Mouse (Mus musculus): ENCODE data around the gene Stk39. TPM values are rescaled to one million over a fixed set of nuclear protein-coding genes. Genes with fewer than 3 reads are reported as not detected.

The Stk39 gene
- polyA plus RNA-seq, 1 experiment from 2014 or later, result 51.3 TPM

DNA sequence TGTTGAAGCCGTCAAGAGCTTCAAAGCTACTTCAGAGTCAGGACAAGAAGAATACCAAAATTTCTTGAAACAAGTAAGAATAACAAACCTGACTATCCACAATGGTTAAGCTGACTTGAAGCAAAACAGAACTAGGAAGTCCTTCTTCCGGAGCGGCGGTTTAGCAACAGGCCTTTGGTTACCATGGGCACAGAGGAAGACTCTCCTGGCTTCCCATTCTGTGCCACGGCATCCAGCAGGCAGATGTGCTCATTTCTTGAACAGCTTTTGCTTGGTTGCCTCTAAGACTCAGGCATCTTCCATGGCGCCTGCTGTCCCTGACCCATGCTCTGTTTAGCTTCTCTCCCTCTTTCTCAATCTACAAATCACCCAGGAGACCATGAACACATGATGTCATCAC lies 257.7 kb downstream of the Stk39 start:
- no peak overlapping the region for H3K4me2 ChIP-seq (replicated peaks)
- no peak overlapping the region for H3K27ac ChIP-seq
- DNase-seq (ENCODE audit: low spot score) (no peak), ATAC-seq (ENCODE audit: low FRiP score) (no peak)
- no peak overlapping the region for H3K4me3 ChIP-seq (replicated peaks; ENCODE audit: low read length)
- no peaks in the 10 kb centered on the region for H3K27me3 ChIP-seq (ENCODE audit: control insufficient read depth, insufficient read depth, low read length)
- H3K4me1 ChIP-seq (replicated peaks; ENCODE audit: control insufficient read depth, insufficient read depth, low read length), result 0 out of 2 replicates have a peak, but pooled peaks cover 4% of the 10 kb centered on the region
- H3K36me3 ChIP-seq (replicated peaks; ENCODE audit: control insufficient read depth, insufficient read depth), result no peaks in the 10 kb centered on the region; the same call in none of the 2 replicates
- 64% methylated on average over 6 of the region's 6 CpGs for WGBS
- no peaks in the 10 kb centered on the region for H3K9me3 ChIP-seq (ENCODE audit: control insufficient read depth, low read length)
- no peak overlapping the region for H3K9ac ChIP-seq

DNA sequence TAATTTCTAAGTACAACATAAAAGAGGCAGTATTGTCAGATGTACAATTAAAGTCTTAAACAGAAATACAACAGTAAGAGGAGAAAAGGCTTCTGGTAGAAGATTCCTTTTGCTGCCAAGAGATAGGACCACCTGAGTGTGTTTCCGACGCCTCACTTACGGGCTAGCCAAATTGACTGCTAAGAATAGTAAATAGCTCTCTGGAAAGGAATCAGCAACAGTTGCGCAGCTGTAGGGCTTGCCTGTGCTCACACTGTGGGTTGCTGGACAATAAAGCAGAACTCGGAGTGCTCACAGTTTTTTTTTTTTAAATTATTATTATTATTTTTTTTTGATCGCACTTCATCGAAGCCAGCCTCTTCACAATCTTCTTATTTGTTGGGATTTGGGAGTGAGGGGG lies 260.6 kb downstream of the Stk39 start:
- Histone ChIP-seq H3K36me3 (replicated peaks; ENCODE audit: control insufficient read depth, insufficient read depth) (no peaks in the 10 kb centered on the region; the same call in 1 of the 2 replicates), H3K4me2 (replicated peaks) (no peak overlapping the region), H3K27me3 (ENCODE audit: control insufficient read depth, insufficient read depth, low read length) (no peaks in the 10 kb centered on the region), H3K4me1 (replicated peaks; ENCODE audit: control insufficient read depth, insufficient read depth, low read length) (0 out of 2 replicates have a peak, but pooled peaks cover 4% of the 10 kb centered on the region), H3K9ac (no peak overlapping the region), H3K4me3 (replicated peaks; ENCODE audit: low read length) (no peak overlapping the region), H3K27ac (no peak overlapping the region), H3K9me3 (ENCODE audit: control insufficient read depth, low read length) (no peaks in the 10 kb centered on the region)
- DNase-seq (ENCODE audit: low spot score) (no peak), ATAC-seq (ENCODE audit: low FRiP score) (no peak)
- WGBS, result 89% methylated on average over 7 of the region's 7 CpGs

DNA sequence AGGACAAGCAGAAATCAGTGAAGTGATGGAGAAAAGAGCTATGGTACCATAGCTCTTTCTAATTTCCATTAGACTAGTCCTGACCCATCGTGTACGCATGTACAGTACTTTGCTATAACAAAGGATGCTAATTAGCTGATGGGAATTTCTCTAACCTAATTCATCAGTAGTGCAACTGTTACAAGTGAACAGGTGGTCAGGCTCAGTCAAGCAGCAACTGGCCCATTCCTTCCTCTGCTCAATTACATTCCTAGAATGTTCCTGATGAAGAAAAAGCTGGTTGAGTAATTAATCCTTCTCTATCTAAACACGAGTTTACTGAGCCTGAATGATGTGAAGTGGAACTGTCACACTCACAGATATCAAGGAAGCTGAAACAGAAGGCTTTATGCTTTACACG lies 275.8 kb downstream of the Stk39 start:
- no peak for DNase-seq (ENCODE audit: low spot score)
- Histone ChIP-seq H3K4me3 (replicated peaks; ENCODE audit: low read length) (no peak overlapping the region), H3K4me1 (replicated peaks; ENCODE audit: control insufficient read depth, insufficient read depth, low read length) (no peaks in the 10 kb centered on the region), H3K27ac (no peak overlapping the region), H3K36me3 (replicated peaks; ENCODE audit: control insufficient read depth, insufficient read depth) (no peaks in the 10 kb centered on the region), H3K27me3 (ENCODE audit: control insufficient read depth, insufficient read depth, low read length) (no peaks in the 10 kb centered on the region), H3K9me3 (ENCODE audit: control insufficient read depth, low read length) (no peaks in the 10 kb centered on the region), H3K9ac (no peak overlapping the region), H3K4me2 (replicated peaks) (no peak overlapping the region)
- 65% methylated on average over 4 of the region's 4 CpGs for WGBS
- no peak for ATAC-seq (ENCODE audit: low FRiP score)

DNA sequence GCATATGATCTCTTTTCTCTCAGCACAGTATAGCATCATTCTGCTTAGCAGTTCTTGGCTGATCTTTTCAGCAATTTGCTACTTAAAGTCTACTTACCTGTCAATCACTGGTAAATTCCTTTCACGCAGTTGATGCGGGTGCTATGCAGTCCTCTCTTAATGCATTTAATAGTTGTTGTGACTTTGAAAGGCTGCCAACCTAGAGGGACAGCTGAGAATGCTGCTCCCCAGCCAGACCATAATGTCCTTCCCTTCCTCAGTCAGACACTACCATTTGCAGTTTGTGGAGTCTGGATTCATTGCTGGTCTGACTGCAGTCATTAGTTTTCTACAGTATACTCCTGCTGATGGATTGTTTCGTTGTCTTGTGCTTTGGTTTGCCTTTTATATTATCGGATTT lies 277.6 kb downstream of the Stk39 start:
- Histone ChIP-seq H3K4me1 (replicated peaks; ENCODE audit: control insufficient read depth, insufficient read depth, low read length) (no peaks in the 10 kb centered on the region), H3K27me3 (ENCODE audit: control insufficient read depth, insufficient read depth, low read length) (no peaks in the 10 kb centered on the region), H3K27ac (no peak overlapping the region), H3K4me2 (replicated peaks) (no peak overlapping the region), H3K36me3 (replicated peaks; ENCODE audit: control insufficient read depth, insufficient read depth) (no peaks in the 10 kb centered on the region), H3K4me3 (replicated peaks; ENCODE audit: low read length) (no peak overlapping the region), H3K9me3 (ENCODE audit: control insufficient read depth, low read length) (no peaks in the 10 kb centered on the region), H3K9ac (no peak overlapping the region)
- 66% methylated on average over 4 of the region's 4 CpGs for WGBS
- no peak for DNase-seq (ENCODE audit: low spot score)
- no peak for ATAC-seq (ENCODE audit: low FRiP score)

DNA sequence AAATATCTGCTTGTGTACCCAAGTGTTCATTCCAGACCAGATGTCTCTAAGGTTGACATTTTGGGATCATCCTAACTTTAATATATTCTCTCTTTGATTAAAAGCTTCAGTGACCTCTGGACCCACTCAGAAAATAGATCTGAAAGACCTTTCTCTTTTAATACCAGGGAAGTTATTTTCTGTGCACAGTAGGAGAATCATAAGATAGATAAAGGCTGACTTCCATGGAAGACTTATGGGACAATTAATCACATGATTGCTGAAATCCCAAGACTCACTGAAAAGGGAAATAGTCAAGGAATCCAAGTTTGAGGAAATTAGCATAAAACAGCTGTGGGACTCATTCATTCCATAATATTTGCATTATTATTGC lies 278.6 kb downstream of the Stk39 start:
- H3K4me2 ChIP-seq (replicated peaks), result no peak overlapping the region
- H3K27me3 ChIP-seq (ENCODE audit: control insufficient read depth, insufficient read depth, low read length), result no peaks in the 10 kb centered on the region
- no peaks in the 10 kb centered on the region for H3K36me3 ChIP-seq (replicated peaks; ENCODE audit: control insufficient read depth, insufficient read depth)
- no peak overlapping the region for H3K9ac ChIP-seq
- no peaks in the 10 kb centered on the region for H3K9me3 ChIP-seq (ENCODE audit: control insufficient read depth, low read length)
- no peak overlapping the region for H3K4me3 ChIP-seq (replicated peaks; ENCODE audit: low read length)
- no peaks in the 10 kb centered on the region for H3K4me1 ChIP-seq (replicated peaks; ENCODE audit: control insufficient read depth, insufficient read depth, low read length)
- no peak overlapping the region for H3K27ac ChIP-seq
- ATAC-seq (ENCODE audit: low FRiP score) (no peak), DNase-seq (ENCODE audit: low spot score) (no peak)

DNA sequence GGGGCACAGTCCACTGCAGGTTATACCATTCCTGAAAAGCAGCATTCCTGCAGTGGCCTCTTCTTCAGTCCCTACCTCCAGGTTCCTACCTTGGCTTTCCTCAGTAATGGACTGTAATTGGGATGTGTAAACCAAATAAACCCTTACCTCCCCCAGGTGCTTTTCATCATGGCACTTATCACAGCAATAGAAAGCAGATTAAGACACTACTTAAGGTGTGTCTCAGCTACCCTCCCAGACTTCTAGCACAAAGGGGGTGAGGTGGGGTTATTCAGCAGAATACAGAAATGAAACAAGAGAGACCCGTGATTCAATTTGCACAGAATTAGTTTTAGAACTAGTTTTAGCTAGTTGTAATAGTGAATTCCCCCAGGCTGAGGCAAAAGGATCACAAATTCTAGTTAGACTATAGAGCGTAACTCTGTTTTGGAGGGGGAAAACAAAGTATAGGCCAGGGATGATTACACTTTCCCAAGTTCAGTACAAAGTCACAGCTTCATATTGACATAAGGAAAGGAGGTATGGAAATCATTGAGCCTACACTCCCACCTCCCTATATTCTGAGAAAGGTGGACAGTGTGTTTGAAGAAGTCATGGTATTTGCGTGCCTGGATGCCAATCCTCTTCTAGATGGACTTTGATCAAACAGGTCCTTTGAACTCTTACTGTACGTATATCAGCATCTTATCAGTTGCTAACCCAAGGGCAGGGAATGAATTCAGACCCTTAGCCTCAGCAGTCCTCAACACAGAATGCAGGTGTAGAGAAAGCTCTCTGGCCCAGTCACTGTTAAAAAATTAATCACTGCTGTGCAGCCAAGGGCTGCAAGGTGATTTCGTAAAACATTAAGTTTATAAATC lies 279.2 kb downstream of the Stk39 start:
- no peak overlapping the region for H3K4me3 ChIP-seq (replicated peaks; ENCODE audit: low read length)
- H3K4me1 ChIP-seq (replicated peaks; ENCODE audit: control insufficient read depth, insufficient read depth, low read length), result no peaks in the 10 kb centered on the region
- no peaks in the 10 kb centered on the region for H3K27me3 ChIP-seq (ENCODE audit: control insufficient read depth, insufficient read depth, low read length)
- WGBS, result 90% methylated on average over 5 of the region's 5 CpGs
- no peak for ATAC-seq (ENCODE audit: low FRiP score)
- H3K27ac ChIP-seq, result no peak overlapping the region
- no peaks in the 10 kb centered on the region for H3K9me3 ChIP-seq (ENCODE audit: control insufficient read depth, low read length)
- H3K36me3 ChIP-seq (replicated peaks; ENCODE audit: control insufficient read depth, insufficient read depth), result no peaks in the 10 kb centered on the region
- no peak overlapping the region for H3K9ac ChIP-seq
- no peak for DNase-seq (ENCODE audit: low spot score)
- no peak overlapping the region for H3K4me2 ChIP-seq (replicated peaks)

DNA sequence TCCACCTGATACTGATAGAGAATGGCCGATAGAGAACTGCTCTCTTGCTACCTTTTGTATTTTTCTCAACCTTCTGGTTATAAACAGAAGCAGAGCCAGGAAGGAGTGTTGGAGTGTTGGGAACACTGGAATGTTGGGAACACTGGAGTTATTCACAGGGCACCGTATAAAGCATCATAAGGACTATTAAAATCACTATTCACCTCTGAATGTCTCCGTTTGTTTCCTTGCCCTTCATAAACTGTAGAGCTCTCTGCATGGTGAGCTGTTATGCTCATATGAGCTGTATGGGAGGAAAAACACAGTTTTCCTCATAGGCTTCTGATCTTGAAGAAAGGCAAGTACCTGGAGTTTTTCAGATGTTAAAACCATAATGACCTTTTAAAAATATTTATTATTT lies 295.6 kb downstream of the Stk39 start:
- no peaks in the 10 kb centered on the region for H3K36me3 ChIP-seq (replicated peaks; ENCODE audit: control insufficient read depth, insufficient read depth)
- ATAC-seq (ENCODE audit: low FRiP score) (no peak), DNase-seq (ENCODE audit: low spot score) (no peak)
- H3K9me3 ChIP-seq (ENCODE audit: control insufficient read depth, low read length), result no peaks in the 10 kb centered on the region
- H3K4me2 ChIP-seq (replicated peaks), result no peak overlapping the region
- no peak overlapping the region for H3K4me3 ChIP-seq (replicated peaks; ENCODE audit: low read length)
- no peak overlapping the region for H3K9ac ChIP-seq
- no peak overlapping the region for H3K27ac ChIP-seq
- H3K4me1 ChIP-seq (replicated peaks; ENCODE audit: control insufficient read depth, insufficient read depth, low read length), result no peaks in the 10 kb centered on the region
- H3K27me3 ChIP-seq (ENCODE audit: control insufficient read depth, insufficient read depth, low read length), result no peaks in the 10 kb centered on the region
- WGBS, result 93% methylated on average over 3 of the region's 3 CpGs

DNA sequence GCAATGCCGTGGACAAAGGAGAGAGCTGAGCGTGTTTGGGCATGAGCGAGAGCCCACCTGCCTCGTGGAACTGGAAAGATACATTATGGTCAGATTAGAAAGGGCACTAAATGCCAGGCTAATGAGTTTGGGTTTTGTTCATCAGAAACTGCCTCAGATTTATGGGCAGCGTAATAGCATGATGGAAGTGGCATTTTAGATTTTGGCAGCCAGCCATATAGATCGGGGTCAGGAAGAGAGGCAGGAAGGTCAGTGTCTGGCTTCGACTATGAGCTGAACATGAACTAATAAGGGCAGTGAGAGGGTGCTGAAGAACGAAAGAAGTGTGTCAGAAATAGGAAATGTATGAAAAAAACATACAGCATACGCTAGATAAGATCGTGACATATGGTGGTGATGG lies 300.8 kb downstream of the Stk39 start:
- ATAC-seq (ENCODE audit: low FRiP score) (no peak), DNase-seq (ENCODE audit: low spot score) (no peak)
- Histone ChIP-seq H3K9me3 (ENCODE audit: control insufficient read depth, low read length) (no peaks in the 10 kb centered on the region), H3K27ac (no peak overlapping the region), H3K4me1 (replicated peaks; ENCODE audit: control insufficient read depth, insufficient read depth, low read length) (no peaks in the 10 kb centered on the region), H3K4me2 (replicated peaks) (no peak overlapping the region), H3K36me3 (replicated peaks; ENCODE audit: control insufficient read depth, insufficient read depth) (no peaks in the 10 kb centered on the region), H3K4me3 (replicated peaks; ENCODE audit: low read length) (no peak overlapping the region), H3K27me3 (ENCODE audit: control insufficient read depth, insufficient read depth, low read length) (no peaks in the 10 kb centered on the region), H3K9ac (no peak overlapping the region)
- 84% methylated on average over 10 of the region's 10 CpGs for WGBS

DNA sequence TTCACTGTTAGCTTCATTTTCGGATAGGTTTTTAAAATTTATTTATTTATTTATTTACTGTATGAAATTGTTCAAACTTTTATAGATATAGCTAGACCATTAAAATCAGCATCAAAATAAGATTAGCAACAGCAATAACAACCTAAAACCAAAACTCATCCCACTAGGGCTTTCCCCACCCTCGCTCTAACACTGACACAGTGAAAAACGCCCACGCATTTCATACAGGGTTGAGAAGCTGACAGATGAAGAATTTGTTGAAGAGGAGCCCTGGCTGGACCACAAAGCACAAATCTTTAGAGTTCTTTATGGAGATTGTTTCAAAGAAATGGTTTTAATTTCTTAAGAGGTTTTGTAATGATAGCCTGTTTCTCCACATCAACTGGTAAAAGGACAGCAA lies 310.1 kb downstream of the Stk39 start:
- WGBS, result 87% methylated on average over 4 of the region's 4 CpGs
- ATAC-seq (ENCODE audit: low FRiP score) (no peak), DNase-seq (ENCODE audit: low spot score) (no peak)
- Histone ChIP-seq H3K9me3 (ENCODE audit: control insufficient read depth, low read length) (no peaks in the 10 kb centered on the region), H3K27ac (no peak overlapping the region), H3K27me3 (ENCODE audit: control insufficient read depth, insufficient read depth, low read length) (no peaks in the 10 kb centered on the region), H3K4me3 (replicated peaks; ENCODE audit: low read length) (no peak overlapping the region), H3K9ac (no peak overlapping the region), H3K4me2 (replicated peaks) (no peak overlapping the region), H3K36me3 (replicated peaks; ENCODE audit: control insufficient read depth, insufficient read depth) (no peaks in the 10 kb centered on the region), H3K4me1 (replicated peaks; ENCODE audit: control insufficient read depth, insufficient read depth, low read length) (no peaks in the 10 kb centered on the region)

DNA sequence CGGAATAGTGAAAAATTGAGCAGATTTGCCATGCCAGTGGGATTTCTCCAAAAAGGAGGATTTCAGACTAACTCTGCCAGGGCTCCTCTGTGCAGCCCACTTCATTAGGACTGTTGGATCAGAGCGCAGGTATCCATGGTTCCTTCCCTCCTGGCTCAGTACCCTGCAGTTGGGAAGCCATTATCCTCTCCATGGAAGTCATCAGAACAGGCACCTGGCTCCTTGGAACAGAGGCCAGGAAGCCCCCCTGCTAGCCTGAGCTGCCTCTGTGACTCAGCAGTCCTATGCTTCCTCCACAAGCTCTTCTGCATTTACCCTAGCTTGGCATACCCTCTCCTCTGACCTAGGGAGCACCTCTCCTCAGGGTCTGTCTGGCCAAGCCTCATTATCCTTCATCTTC lies 311.5 kb downstream of the Stk39 start:
- no peak overlapping the region for H3K4me2 ChIP-seq (replicated peaks)
- no peaks in the 10 kb centered on the region for H3K9me3 ChIP-seq (ENCODE audit: control insufficient read depth, low read length)
- H3K4me1 ChIP-seq (replicated peaks; ENCODE audit: control insufficient read depth, insufficient read depth, low read length), result no peaks in the 10 kb centered on the region
- ATAC-seq (ENCODE audit: low FRiP score), result no peak
- WGBS, result 87% methylated on average over 2 of the region's 2 CpGs
- H3K27ac ChIP-seq, result no peak overlapping the region
- H3K27me3 ChIP-seq (ENCODE audit: control insufficient read depth, insufficient read depth, low read length), result no peaks in the 10 kb centered on the region
- H3K4me3 ChIP-seq (replicated peaks; ENCODE audit: low read length), result no peak overlapping the region
- no peaks in the 10 kb centered on the region for H3K36me3 ChIP-seq (replicated peaks; ENCODE audit: control insufficient read depth, insufficient read depth)
- no peak for DNase-seq (ENCODE audit: low spot score)
- H3K9ac ChIP-seq, result no peak overlapping the region

Data from hindbrain, embryonic 14.5 days (tissue).